Mouse (Mus musculus) frontal cortex, adult 2 months (tissue): ENCODE data around the gene Rab23. TPM values are rescaled to one million over a fixed set of nuclear protein-coding genes. Genes with fewer than 3 reads are reported as not detected.
"Not testable (repeated sequence)": the region's sequence is repeated elsewhere in the genome, so short reads cannot be mapped to it uniquely, and the experiment has no call there.

Source experiments
- DNase-seq, 2 experiments: peaks; one replicate each; pipeline ENCODE4 v3.0.0; 2022; ENCODE audit warnings: low spot score in 1 of 2; ENCODE audit errors: extremely low spot score in 1 of 2
- polyA plus RNA-seq: library from polyadenylated mRNA; depleted of rRNA; stranded (reverse); fragments of >200 nt; gene quantifications from 2 replicates; pipeline ENCODE4 v1.2.3, GENCODE M21; 2012

Gene Rab23
- polyA plus RNA-seq, 1 experiment = 20.3 TPM

GRCm38 (mm10) chr1:33725086-33725485, 5.4 kb downstream of the Rab23 start:
- DNase-seq = no peak

- no peak for DNase-seq
Measured at GRCm38 (mm10) chr1:33733044-33733443, 13.4 kb downstream of the Rab23 start.

GRCm38 (mm10) chr1:33734001-33734685, 14.5 kb downstream of the Rab23 start:
- no peak for DNase-seq

GRCm38 (mm10) chr1:33738281-33738680, 18.6 kb downstream of the Rab23 start:
- no peak for DNase-seq

DNA sequence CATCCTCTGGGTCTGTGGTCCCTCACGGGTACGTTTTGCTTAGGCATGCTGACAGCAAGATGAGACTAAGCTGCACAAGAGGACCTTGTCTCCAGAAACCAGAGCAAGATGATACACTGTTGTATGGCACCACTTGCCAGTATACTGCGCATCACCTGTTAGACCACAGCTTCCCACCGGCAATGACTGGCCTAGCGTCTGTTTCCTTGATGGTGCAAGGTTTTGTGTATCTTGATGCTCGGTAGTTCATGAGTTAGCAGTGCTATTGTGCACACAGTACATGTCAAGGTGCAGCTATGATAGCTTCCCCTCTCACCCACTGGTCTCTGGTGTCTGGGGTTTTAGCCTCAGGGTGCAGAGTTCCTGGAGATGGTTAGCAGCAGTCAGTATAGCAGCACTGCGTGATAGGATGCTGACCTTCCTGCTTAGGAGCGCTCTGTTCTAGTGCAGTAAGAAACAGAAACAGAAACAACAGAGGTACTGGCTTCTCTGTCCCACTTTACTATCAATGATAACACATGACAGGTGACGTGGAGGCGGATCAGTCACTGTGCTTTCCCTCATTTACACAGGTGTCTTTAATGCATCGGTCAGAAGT, 19.1 kb downstream of the Rab23 start:
- DNase-seq = no peak

DNA sequence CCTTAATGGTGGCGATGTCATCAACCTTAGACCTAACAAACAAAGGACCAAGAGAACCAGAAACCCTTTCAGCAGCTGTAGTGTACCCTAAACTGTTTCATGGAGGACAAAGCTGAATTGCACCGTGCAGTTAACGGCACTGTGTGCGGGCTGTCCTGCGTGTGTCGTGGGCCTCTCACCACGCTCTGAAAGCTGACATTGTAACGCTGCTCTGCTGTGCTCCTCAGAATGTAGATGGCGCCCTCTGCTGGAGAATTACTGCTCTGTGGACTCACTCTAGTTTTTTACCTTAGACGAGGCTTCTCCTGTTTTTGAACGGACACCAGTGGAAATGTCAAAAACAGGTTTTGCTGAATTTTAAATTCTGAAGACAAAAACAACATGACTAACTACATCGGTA, 19.6 kb downstream of the Rab23 start:
- DNase-seq = peak; percentile 63 to 95

DNA sequence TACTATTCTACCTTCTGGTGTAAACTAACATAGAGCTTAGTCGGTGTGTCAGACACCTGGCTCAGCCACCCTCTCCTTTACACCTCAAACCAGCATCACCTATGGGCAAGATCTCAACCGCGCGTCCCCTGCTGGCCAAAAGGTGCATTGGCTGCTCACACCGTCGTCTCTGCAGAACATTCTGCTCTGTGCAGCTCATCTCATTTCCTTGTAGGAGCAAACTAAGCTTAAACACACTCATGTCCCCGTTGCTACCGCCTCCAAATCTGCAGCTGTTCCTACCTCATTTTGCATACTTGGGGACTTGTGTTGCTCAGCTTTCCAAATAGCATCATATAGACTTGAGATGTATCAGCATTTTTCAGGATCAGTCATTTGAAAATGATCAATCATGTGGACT, 23.2 kb downstream of the Rab23 start:
- DNase-seq = peak; percentile 46 to 56

GRCm38 (mm10) chr1:33744815-33745214, 25.1 kb downstream of the Rab23 start:
- DNase-seq = not testable (repeated sequence)

- no peak for DNase-seq
Measured at GRCm38 (mm10) chr1:33745901-33746300, 26.2 kb downstream of the Rab23 start.

DNA sequence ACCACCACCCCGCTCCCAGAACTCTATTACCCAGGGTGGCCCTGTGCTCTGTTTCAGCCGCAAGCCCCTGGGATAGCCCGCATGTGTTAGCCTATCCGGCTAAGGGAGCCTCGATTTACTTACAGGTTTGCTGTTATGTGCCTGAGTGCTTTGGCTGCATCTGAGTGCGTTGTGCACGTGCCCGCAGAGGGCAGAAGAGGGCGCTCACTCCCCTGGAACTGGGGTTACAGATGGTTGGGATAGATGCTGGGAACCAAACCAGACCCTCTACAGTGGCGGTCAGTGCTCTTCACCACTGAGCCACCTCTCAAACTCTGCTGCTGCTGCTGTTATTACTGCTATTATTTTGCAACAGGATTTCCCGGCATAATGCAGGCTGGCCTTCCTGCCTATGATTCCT, 29.4 kb downstream of the Rab23 start:
- no peak for DNase-seq

- not testable (repeated sequence) for DNase-seq
Measured at GRCm38 (mm10) chr1:33749709-33750108, 30.0 kb downstream of the Rab23 start.

- peak; percentile 61 to 62 for DNase-seq
Measured at GRCm38 (mm10) chr1:33751283-33751682, 31.6 kb downstream of the Rab23 start.

GRCm38 (mm10) chr1:33754089-33754488, 34.4 kb downstream of the Rab23 start:
- no peak for DNase-seq

GRCm38 (mm10) chr1:33754965-33755735, 35.5 kb downstream of the Rab23 start:
- DNase-seq = no peak

DNA sequence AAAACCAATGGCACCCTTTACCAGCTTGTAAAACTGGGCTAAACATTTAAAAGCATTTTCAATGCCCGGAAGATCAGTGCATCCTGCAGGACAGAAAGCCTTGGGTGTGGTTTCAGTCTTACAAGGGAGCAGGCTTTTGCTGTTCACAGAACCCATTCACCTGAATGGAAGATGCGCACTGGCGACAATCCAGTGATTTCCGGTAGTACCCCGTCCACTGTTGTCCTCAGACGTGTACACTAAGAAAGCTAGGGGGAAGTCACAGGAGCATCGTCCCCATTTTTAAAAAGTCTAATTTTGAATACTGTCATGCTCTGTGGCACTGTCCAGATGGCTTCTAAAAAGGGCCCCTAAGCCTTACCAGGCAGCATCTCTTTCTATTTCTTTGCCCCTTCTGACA, 36.1 kb downstream of the Rab23 start:
- DNase-seq = no peak

DNA sequence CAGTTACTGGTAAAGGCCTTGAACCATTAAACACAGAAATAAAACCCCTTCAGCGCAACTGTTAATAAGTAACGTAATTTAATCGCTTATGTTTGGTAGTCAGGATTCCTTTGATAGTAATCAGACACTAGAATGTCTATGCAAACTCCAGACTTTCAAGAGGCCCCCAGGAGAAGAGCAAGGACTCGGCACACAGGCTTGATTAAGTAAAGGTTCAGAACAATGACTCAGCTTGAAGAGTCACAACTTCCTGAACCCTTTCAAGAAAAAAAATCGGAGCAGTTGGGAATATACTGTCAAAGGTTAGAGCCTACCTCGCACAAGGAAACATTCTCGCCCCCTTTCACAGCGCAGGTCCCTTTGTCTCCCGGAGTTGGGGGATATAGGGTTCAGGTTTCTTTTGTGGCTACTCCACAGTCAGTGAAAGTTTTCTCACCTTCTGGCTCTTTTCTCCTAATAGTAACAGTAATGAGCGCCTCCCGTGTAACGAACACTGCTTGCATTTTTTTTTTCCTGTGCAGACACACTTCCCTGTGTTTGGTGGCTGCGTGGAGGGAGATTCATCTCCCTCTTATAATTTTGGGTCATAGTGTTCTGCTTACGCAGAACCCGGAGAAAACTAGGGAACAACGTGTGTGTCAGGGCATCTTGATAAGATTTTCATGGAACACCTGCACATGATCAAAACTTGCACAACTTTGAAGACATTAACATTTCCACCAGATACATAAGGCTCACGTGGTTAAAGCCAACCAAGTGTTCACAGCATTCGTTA, 36.8 kb downstream of the Rab23 start:
- DNase-seq = no peak

DNA sequence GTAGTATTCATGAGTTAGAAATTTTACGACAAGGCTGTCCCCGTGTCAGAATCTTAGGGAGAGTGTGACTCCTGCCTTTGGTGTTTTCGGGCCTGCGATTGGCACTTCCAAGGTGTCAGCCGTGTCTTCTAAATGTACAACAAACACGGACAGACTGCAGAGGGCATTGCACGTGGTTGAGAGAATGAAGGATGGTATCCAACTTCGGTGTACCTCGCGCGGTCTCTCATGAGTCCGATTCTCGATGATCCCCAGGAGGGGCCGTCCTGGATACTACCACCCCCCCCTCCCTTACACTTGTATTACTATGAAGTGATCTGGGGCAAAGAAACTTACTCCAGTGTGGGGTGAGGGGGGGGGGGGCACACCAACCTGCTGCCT, 37.3 kb downstream of the Rab23 start:
- DNase-seq = no peak

- DNase-seq = peak in 1 of 2 experiments; percentile 47
Measured at GRCm38 (mm10) chr1:33757491-33758041, 37.9 kb downstream of the Rab23 start, which contains the start of gene Bag2. Gene Bag2, minus strand, starts transcription at chr1:33757795.

GRCm38 (mm10) chr1:33758488-33758887, 38.8 kb downstream of the Rab23 start:
- no peak for DNase-seq

- no peak for DNase-seq
Measured at GRCm38 (mm10) chr1:33763826-33764225, 44.1 kb downstream of the Rab23 start.
